Mouse (Mus musculus): ENCODE data around the gene Vmn2r97.

The Vmn2r97 gene

GRCm38 (mm10) chr17:18914000-18914399 is at the start of gene Vmn2r97:
Gene Vmn2r97, plus strand, starts transcription at chr17:18914300.
- WGBS, result 62% methylated on average over 2 of the region's 2 CpGs

GRCm38 (mm10) chr17:18882436-18882835 is 31.7 kb upstream of the Vmn2r97 start:
- 59% methylated on average over 2 of the region's 2 CpGs for WGBS

GRCm38 (mm10) chr17:18889745-18890329 is 24.3 kb upstream of the Vmn2r97 start:
- 87% methylated on average over 6 of the region's 6 CpGs for WGBS

- WGBS, result 72% methylated on average over 1 of the region's 1 CpGs
Measured at GRCm38 (mm10) chr17:18957800-18958199, 43.7 kb downstream of the Vmn2r97 start.

- WGBS, result 91% methylated on average over 29 of the region's 29 CpGs
Measured at GRCm38 (mm10) chr17:18968371-18969275, 54.5 kb downstream of the Vmn2r97 start.

Data from cerebral cortex, adult 2 months (tissue).